Mouse (Mus musculus): Measurements from ENCODE around the gene Fyb2.

- TF ChIP-seq CTCF (IDR thresholded peaks at IDR 0.05; ENCODE audit: control insufficient read depth, insufficient read depth, insufficient replicate concordance, low read depth, low read length) (no peak), POLR2A (IDR thresholded peaks at IDR 0.05; ENCODE audit: control insufficient read depth, low read depth, low read length) (no peak)
Measured at GRCm38 (mm10) chr4:104948886-104949285, 35.6 kb downstream of the Fyb2 start.

All from testis, adult 2 months (tissue).